Mouse (Mus musculus) gastrocnemius, adult 2 months (tissue): ENCODE results near the gene Jtb. TPM values are rescaled to one million over a fixed set of nuclear protein-coding genes. Genes with fewer than 3 reads are reported as not detected.

Source experiments
- DNase-seq: peaks from one replicate; pipeline ENCODE4 v3.0.0; 2022
- H3K27ac ChIP-seq: fragments of 200-600 bp; 2 replicates; pipeline ENCODE4 v1.8.1; 2022; ENCODE audit warnings: mild to moderate bottlenecking
- H3K4me3 ChIP-seq: fragments of 200-600 bp; 2 replicates; pipeline ENCODE4 v1.8.1; 2022; ENCODE audit warnings: mild to moderate bottlenecking, moderate library complexity
- CTCF ChIP-seq: fragments of 200-600 bp; IDR thresholded peaks from 2 replicates; pipeline ENCODE4 v1.8.1; 2022; ENCODE audit warnings: antibody characterized with exemption, mild to moderate bottlenecking, moderate library complexity
- intact Hi-C: fragments of 180-260 bp; cut with DNase I; formaldehyde crosslinking; loops from one replicate; pipeline ENCODE4 v1.15.1; 2025
- total RNA-seq, 2 experiments: library from RNA; stranded (reverse); gene quantifications; 2 replicates each; pipeline ENCODE4 v1.2.3; 2021

The Jtb gene
- total RNA-seq, 2 experiments from 2014 or later, result 64.8 to 68.8 TPM

DNA sequence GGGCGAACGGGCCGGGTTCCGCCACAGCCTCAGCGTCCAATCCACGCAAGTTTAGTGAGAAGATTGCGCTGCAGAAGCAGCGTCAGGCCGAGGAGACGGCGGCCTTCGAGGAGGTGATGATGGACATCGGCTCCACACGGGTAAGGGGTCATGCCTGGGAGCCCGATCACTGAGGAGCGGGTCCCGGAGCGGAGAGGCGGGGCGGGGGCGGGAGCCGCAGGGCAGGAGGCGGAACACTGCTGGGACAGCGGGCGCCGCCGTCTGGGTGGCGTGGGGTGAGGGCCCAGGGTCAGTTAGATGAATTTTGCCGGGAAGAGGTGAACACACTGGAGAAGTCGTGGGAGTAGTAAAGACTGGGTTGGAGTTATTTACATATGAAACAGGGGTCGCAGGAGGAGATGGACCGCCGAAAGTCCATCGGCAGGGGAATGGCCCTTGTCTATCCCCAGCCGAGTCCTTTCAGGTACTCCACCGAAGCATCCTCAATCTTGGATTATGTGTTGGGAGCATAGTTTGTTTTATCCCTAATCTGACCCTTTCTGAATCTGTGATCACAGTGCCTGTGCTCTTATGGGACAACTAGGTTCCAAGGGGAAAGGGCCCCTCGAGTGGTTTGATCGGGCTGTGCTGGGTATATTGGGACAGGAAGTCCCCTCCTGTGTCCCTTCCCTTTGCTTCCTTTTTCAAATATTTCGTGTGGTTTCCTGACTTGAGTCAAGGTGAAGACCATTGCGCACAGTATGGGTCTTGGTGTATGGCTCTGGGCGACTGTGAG, 23.2 kb downstream of the Jtb start:
- intact Hi-C loops, result no loop called here
- no peak for TF ChIP-seq CTCF
- H3K4me3 ChIP-seq, result peak overlapping the region; percentile 99
- DNase-seq, result peak; percentile 74
- peak overlapping the region; percentile 96 for H3K27ac ChIP-seq

DNA sequence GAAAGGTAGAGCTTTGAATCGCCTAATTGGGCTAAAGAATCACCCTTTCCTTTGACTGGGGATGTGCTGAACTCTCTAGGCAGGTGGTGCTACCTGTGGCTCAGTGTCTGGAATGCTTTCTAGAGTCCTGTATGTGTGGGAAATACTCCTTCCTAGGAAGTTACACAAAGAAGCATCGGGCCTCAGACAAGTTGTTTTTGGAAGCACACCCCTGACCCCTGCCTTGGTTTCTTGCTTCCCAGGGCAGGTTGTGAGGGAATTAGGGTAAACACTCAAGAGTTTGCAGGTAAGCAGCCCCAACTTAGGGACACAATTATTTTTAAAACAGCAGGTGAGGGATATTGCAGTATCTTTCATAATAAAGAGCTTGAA, 23.8 kb downstream of the Jtb start:
- Histone ChIP-seq H3K27ac (peak overlapping the region; percentile 96), H3K4me3 (peak overlapping the region; percentile 99)
- DNase-seq, result peak; percentile 2
- no peak for TF ChIP-seq CTCF
- intact Hi-C loops, result no loop called here

DNA sequence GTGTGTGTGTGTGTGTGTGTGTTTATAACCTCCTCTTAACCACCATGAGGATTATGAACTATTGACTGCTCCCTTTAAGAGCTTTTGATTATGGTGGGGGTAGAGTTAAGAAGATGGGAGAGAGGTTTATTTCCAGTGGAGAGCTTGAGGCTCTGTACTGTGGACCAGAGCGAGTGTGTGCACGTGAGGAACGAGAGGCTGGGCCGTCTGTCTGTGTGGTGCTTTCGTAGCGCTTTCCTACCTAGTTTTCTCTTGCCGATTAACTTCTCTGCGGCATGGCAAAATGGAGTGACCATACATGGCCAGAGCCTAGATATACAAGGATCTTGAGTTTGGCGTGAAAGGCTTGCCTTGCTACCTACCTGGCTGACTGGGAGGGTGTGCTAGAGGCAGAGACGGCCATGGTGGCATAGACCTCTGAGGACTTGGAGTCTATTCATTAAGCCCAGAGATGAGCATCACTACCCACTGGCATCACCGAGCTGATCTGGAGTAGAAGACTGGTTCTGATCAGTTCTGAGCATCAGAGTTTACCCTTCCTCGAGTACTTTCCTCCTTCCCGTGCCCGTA, 24.5 kb downstream of the Jtb start:
- intact Hi-C loops, result no loop called here
- peak; percentile 14 for DNase-seq
- Histone ChIP-seq H3K4me3 (no peak overlapping the region), H3K27ac (no peak overlapping the region)
- no peak for TF ChIP-seq CTCF

DNA sequence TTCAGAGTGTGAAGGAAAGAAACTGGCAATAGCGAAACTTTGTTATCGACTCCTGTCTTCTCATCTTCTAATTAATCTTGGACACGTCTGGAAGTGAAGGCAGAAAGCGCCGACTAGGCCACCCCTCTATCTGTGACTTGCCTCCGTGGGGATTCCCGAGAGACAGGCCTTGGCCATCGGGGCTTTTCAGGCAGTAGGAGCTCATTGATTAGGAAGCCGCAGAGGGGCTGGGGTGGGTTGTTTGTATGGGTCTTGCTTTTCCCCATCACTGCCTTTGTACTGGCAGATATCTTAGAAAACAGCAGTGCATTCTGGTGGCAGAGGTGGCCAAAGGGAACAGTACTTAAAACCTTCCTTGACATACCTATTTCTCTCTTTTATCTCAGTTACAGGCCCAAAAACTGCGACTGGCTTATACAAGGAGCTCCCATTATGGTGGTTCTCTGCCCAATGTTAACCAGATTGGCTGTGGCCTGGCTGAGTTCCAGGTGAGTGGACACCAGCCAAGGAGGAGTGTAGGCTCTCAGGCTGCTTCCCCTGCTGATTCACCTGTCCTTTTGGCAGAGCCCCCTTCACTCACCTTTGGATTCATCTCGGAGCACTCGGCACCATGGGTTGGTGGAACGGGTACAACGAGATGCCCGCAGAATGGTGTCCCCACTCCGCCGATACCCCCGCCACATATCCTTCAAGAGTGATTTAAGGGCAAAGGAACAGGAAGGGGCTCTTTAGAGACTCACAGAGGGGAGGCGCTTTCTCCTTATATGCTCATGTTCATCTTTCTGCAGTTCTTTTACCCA, 25.5 kb downstream of the Jtb start:
- Histone ChIP-seq H3K27ac (no peak overlapping the region), H3K4me3 (no peak overlapping the region)
- peak; percentile 42 for DNase-seq
- intact Hi-C loops, result no loop called here
- TF ChIP-seq CTCF, result no peak

- intact Hi-C loops, result no loop called here
- H3K4me3 ChIP-seq, result no peak overlapping the region
- DNase-seq, result peak; percentile 14
- no peak overlapping the region for H3K27ac ChIP-seq
- no peak for TF ChIP-seq CTCF
These were observed 27.1 kb downstream of the Jtb start for GRCm38 (mm10) chr3:90258521-90258920.

GRCm38 (mm10) chr3:90263121-90263771, 31.8 kb downstream of the Jtb start:
- Histone ChIP-seq H3K4me3 (no peak overlapping the region), H3K27ac (no peak overlapping the region)
- no peak for DNase-seq
- intact Hi-C loops, result loop anchor here (10.0 kb wide), 1 partner anchor 48 kb away; the partner anchor contains the start of genes Rab13 and Rps27
- TF ChIP-seq CTCF, result no peak

- Histone ChIP-seq H3K27ac (peak overlapping the region; percentile 100), H3K4me3 (peak overlapping the region; percentile 98)
- TF ChIP-seq CTCF, result no peak
- intact Hi-C loops, result loop anchor here (5.0 to 10.0 kb wide), 2 partner anchors 50 to 108 kb away; partner anchors contain the start of genes Rab13 and Rps27
- no peak for DNase-seq
These were observed 33.3 kb downstream of the Jtb start for GRCm38 (mm10) chr3:90264687-90265033.

DNA sequence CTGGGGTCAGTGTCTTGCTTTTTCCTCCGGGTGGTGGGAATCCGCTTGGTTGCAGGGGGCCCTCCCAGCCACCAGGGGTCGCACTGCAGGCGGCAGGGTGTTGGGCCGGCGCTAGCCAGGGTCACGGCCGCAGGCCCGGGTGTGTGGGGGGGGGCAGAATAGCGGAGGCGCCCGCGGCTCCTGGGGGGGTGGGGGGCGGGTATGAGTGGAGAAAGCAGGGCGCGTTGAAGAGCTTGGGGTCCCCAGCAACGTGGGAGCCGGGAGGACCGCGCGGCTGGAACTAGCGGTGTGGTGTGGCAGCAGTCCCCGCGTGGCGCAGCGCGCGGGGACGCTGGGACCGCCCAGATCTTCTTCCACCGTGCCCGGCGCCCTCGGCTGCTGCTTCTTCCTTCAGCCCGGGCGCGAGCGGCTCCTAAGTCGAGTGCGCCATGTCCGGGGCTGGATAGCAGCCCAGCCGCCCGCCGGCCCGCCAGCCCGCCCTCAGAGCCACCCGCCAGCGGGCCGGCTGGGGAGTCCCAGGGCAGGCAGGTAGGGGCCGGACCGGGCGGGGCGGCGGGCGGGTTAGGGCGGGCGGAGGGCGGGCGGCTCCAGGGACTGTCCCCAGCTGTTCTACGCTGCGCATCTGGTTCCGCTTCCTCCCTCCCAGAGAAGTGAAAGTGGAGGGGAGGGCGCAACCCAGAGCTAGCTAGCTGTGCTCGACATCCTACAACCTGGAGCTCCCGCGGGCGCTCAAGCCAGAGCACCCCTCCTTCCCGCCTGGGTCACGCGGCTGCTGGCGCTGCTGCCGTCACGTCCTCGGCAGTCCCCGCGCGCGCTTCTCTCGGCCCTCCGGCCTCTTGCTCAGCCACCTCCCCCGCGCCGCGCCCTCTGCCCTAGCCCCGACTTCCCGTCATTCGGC, 33.9 kb downstream of the Jtb start, which contains the start of gene Dennd4b:
Gene Dennd4b, plus strand, starts transcription at position 152 of the 898 bp plus-strand sequence.
- peak within 1 kb of the TSS; percentile 100 for H3K27ac ChIP-seq
- H3K4me3 ChIP-seq, result peak within 1 kb of the TSS; percentile 98
- intact Hi-C loops, result loop anchor here (5.0 to 10.0 kb wide), 2 partner anchors 50 to 107 kb away; partner anchors contain the start of genes Rab13 and Rps27
- DNase-seq, result peak; percentile 97
- TF ChIP-seq CTCF, result no peak; the same call in none of the 2 replicates

- Histone ChIP-seq H3K4me3 (peak overlapping the region; percentile 98), H3K27ac (peak overlapping the region; percentile 100)
- peak; percentile 84 for DNase-seq
- TF ChIP-seq CTCF, result no peak
- intact Hi-C loops, result loop anchor here (5.0 to 10.0 kb wide), 2 partner anchors 51 to 106 kb away; partner anchors contain the start of genes Rab13 and Rps27
These were observed 34.7 kb downstream of the Jtb start for GRCm38 (mm10) chr3:90265932-90266741.
